Mouse (Mus musculus) kidney, postnatal 10 days (tissue): ENCODE measurements around the gene Tmem208.

Experiments
- DNase-seq: peaks from one replicate; pipeline ENCODE4 v3.0.0; 2021; ENCODE audit warnings: mixed read lengths

The Tmem208 gene

DNA sequence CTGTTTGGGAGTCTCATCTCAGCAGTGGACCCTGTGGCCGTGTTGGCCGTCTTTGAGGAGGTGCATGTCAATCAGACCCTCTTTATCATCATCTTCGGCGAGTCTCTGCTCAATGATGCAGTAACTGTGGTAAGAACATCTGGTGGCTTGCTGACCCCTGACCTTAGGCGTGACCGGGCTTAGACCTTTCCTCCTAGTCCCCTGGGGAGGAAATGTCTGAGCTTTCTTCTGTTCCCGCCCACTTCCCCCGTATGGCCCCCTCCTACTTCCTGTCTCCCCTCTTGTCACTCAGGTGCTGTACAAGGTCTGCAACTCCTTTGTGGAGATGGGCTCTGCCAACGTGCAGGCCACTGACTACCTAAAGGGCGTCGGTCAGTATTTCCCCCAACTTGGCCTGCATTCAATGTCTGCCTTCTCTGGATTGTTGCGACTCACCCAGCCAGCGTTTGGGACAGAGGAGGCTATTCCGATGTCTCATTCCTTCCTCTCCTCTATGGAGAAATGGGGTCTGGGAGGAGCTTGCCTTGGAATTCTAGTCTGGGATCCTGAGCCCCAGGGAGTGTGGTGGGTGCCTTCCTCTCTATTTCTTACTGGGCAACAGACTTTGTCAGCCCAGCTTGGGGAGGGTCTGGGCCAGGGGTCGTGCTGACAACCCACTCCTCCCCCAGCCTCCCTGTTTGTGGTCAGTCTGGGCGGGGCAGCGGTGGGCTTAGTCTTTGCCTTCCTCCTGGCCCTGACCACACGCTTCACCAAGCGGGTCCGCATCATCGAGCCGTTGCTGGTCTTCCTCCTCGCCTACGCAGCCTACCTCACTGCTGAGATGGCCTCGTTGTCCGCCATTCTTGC lies 29.2 kb downstream of the Tmem208 start:
- peak; percentile 67 for DNase-seq

DNA sequence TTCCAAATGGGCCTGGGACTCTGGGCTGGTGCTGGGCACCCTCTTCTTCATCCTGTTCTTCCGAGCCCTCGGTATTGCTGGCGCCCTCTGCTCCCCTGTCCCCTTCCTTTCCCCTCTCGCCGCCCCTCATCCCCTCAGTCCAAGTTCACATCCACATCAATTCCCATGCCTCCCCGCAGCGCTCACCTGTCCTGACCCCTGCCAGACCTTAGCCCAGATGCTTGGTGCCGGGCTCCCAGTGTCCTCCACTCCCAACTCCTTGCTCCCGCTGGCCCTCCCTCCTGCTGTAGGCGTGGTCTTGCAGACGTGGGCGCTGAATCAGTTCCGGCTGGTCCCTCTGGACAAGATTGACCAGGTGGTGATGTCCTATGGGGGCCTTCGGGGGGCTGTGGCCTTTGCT lies 30.5 kb downstream of the Tmem208 start:
- no peak for DNase-seq

DNA sequence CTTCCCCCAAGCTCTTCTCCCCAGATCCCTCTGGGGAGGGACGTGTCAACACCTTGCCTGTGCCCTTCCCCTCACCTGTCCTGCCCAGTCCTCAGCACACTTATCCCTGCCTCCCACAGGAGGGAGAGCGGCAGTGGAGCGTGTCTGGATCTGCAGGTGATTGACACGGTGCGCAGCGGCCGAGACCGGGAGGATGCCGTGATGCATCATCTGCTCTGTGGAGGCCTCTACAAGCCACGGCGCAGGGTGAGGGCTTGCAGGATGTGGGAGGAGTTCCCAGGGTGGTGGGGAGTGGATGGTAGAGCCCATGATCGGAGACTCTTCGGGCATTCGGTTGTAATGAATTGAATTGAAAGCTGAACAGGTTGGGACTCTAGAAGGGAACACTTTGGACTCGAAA lies 33.1 kb downstream of the Tmem208 start:
- DNase-seq: peak; percentile 15

DNA sequence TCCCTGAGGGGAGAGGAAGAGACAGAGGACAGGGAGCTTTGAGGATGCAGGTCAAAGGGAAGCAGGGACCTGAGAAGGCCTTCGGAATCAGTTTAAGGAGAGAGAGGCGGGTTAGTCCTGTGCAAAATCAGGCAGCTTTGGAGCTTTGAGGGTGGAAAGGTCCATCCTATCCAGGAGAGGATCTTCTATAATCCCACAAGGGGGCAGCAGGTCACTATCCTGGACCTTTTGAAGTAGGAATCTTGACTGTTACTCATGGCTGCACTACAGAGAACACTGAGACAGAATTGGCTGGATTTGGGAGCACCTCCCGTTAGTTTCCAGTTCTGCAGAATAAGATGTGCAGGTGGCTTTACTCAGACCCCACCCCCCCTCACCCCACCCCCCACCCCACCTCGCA lies 33.5 kb downstream of the Tmem208 start:
- peak; percentile 50 for DNase-seq

DNA sequence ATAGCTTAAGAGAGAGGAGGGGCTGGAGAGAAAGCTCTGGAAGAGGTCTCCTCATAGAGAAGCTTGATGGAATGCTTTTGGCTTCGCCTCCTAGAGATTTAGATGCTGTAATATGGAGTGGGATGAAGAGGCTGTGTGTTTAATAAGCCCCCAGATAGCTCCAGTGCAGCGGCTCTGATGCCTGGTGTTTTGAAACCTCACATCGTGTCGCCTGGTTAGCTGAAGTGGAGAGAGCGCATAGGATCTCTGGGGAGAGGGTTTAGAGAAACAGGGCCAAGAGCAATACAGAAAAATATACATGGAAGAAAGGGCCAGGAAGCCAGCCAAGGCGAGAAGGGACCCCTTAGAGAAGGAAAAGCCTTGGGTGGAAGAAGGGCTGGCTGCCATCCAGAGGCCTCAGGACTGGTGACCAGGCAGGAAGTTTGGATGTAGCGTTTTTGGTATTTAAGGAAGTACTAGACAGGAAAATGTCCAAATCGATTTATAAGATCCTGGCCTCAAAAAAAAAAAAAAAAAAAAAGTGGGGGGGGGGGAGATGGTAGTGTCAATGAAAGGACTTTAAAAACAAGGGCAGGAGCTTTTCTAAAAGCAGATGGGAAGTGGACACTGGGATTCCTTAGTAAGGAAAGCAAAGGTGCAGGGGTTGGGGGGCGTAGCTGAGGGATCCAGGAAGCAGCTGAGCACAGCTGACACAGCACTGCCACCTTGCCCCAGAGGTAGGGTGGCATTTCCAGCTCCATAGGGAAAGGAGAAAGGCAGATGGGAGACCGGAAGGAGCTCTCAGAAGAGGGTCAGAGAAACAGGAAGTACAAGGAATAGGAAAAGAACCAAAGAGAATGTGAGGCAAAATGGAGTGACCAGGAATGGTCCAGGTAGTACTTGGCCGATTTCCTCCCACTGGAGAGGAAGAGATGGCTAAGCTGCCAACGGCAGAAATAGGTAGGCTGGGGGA lies 35.9 kb downstream of the Tmem208 start:
- DNase-seq: peak; percentile 88

DNA sequence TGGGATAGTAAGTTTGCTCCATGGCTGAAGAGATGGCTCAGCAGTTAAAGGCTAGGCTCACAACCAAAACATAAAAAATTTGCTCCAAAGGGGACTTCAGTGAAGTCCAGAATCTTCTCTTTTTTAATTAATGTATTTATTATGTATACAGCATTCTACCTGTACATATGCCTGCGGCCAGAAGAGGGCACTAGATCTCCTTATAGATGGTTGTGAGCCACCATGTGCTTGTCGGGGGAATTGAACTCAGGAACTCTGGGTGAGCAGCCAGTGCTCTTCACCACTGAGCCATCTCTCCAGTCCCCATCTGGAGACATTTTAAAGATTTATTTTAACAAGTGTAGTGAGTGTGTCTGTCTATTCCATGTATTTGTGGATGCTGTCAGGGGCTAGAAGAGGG lies 41.0 kb downstream of the Tmem208 start:
- DNase-seq: no peak

DNA sequence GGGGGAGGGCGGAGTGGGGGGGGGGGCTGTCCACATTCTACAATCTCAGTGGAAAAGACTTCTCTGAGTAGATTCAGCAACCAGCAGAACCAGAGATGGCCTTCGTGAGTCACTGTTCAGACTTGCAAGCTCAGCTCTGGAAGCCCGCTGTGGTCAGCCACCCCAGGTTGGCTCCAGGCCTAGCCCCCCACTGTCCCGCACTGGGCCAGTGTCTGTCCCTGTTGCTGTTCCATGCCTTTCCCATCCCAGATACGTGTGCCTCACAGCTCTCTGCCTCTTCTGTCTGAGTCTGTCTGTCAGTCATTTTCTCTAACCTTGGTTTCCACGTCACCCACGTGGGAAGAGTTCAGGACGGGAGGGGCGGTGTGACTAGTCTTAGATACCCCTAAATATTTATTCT lies 46.3 kb downstream of the Tmem208 start:
- DNase-seq: no peak

DNA sequence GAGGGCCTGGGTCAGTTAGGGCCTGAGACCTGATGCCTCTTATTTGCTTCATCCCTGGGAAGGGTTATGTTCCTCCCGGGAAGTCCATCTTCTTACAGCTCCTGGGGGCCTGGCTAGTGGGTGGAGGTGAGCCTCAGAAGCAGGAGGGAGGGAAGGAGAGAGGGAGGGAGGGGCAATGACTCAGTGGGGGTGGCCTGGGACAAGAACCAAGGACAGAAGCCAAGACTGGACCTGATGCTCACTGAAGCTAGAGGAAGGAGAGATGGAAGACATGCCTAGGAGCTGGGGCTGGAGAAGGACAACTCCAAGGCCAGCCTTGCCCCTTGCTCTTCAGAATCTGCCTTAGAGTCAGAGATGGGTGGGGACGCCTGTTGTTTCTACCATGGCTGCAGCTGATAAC lies 46.9 kb downstream of the Tmem208 start, which contains the start of gene Plekhg4:
Gene Plekhg4, plus strand, starts transcription at position 243 of the 400 bp plus-strand sequence.
- DNase-seq: no peak

DNA sequence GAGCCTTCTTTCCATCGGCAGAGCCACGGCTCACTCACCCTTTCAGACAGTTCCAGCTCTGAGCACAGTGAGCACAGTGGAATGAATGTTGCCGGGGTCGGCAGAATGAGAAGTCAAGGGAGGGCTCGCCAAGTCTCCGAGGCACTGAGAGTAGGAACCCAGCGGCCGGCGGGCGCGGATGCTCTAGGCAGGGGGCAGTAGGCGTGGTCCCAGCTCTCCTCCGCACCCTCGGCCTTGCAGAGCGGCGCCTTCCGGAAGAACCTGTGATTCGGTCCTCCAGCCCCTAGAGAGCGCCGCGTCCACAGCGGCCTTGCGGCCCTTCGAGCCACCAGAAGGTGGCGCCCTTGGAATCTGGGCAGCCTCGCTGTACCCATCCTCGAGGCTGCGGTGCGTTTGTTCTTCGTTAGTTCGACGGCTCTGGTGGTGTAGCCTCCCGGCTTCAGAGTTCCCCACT lies 48.4 kb downstream of the Tmem208 start:
- DNase-seq: peak; percentile 53

DNA sequence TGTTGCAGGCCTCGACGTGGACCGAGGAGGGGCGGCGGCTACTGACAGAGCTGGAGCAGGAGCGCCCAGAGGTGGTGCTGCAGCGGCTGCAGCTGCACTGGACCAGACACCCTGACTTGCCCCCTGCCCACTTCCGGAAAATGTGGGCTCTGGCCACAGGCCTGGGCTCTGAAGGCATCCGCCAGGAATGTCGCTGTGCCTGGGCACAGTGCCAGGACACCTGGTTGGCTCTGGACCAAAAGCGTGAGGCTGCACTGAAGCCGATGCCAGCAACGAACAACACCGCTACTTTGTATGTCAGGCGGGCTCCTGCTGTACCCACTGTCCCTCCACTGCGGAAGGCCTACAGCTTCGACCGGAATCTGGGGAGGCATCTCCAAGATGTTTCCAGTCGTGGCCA lies 52.5 kb downstream of the Tmem208 start:
- DNase-seq: peak; percentile 88

DNA sequence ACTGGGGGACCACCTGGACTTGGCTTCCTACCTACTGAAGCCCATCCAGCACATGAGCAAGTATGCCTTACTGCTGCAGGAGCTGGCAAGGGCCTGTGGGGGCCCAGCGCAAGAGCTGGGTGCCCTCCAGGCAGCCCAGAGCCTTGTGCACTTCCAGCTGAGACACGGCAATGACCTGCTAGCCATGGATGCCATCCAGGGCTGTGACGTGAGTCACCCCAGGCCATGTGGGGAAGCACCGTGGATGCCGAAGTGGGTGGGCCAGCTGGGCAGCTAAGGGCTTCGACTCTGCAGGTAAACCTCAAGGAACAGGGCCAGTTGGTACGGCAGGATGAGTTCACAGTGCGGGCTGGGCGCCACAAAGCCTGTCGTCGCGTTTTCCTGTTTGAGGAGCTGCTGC lies 54.2 kb downstream of the Tmem208 start:
- DNase-seq: no peak

DNA sequence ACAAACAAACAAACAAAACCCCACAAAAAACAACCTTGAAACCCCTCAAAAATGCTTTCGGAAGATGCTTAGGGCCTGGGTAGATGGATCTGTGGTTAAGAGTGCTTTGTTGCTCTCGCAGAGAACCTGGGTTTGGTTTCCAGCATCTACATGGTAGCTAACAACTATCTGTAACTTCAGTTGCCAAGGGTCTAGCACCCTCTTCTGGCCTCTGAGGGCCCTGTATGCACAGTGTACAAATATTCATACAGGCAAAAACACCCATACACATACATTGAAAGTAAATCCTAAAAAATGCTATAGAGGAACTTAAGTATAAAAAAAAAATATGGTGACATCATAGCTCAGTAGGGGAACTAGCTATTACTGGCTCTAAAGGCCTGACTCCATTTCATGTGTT lies 57.9 kb downstream of the Tmem208 start:
- DNase-seq: no peak
